Mouse (Mus musculus) intestine, embryonic 16.5 days (tissue): ENCODE data around the gene Nkap. TPM values are rescaled to one million over a fixed set of nuclear protein-coding genes. Genes with fewer than 3 reads are reported as not detected.
"Not testable (repeated sequence)": the region's sequence is repeated elsewhere in the genome, so short reads cannot be mapped to it uniquely, and the experiment has no call there.

Experiments used
- ATAC-seq: fragments of 200-750 bp; cut with Nextera tagmentation; 2 replicates; pipeline ENCODE4 v1.8.0; 2017; ENCODE audit warnings: moderate TSS enrichment, moderate library complexity
- H3K27ac ChIP-seq: fragments of 300-500 bp; sonication (generic); 2 replicates; pipeline ENCODE4 v1.5.1; 2014; ENCODE audit warnings: mild to moderate bottlenecking, low read length
- H3K27me3 ChIP-seq: fragments of 300-500 bp; sonication (generic); replicated peaks from 2 replicates; pipeline ENCODE4 v1.6.1; 2014; ENCODE audit warnings: low read length, control low read depth, mixed read lengths; ENCODE audit not compliant: control insufficient read depth, insufficient read depth
- H3K36me3 ChIP-seq: fragments of 300-500 bp; sonication (generic); 2 replicates; pipeline ENCODE4 v1.6.1; 2014; ENCODE audit warnings: low read length, control low read depth; ENCODE audit not compliant: control insufficient read depth, insufficient read depth
- H3K4me1 ChIP-seq: fragments of 300-500 bp; sonication (generic); 2 replicates; pipeline ENCODE4 v1.6.1; 2014; ENCODE audit warnings: low read length, control low read depth, mixed read lengths; ENCODE audit not compliant: control insufficient read depth, insufficient read depth
- H3K4me2 ChIP-seq: fragments of 300-500 bp; sonication (generic); 2 replicates; pipeline ENCODE4 v1.6.1; 2014; ENCODE audit warnings: low read depth, low read length, control low read depth
- H3K4me3 ChIP-seq: fragments of 300-500 bp; sonication (generic); 2 replicates; pipeline ENCODE4 v1.5.1; 2014; ENCODE audit warnings: mild to moderate bottlenecking, low read length
- H3K9ac ChIP-seq: fragments of 300-500 bp; sonication (generic); 2 replicates; pipeline ENCODE4 v1.6.1; 2014; ENCODE audit warnings: low read depth, low read length
- H3K9me3 ChIP-seq: fragments of 300-500 bp; sonication (generic); 2 replicates; pipeline ENCODE4 v1.6.1; 2016; ENCODE audit warnings: low read length, control low read depth; ENCODE audit not compliant: control insufficient read depth
- WGBS: fragments of 180-500 bp; shearing (Covaris S2); extraction: QIAGEN DNeasy Blood & Tissue Kit; methylation state at CpG from one replicate; pipeline ENCODE4 v1.1.7; 2014; 5-methylcytosine and 5-hydroxymethylcytosine counted together
- polyA plus RNA-seq: library from polyadenylated mRNA; unstranded; fragments of >200 nt; fragmentation: Nextera tagmentation; extraction: Ambion mirVana; gene quantifications from 2 replicates; pipeline ENCODE4 v1.2.1, GENCODE M21; 2015

Nkap gene
- polyA plus RNA-seq: 10.8 and 10.9 TPM in 2 replicates

DNA sequence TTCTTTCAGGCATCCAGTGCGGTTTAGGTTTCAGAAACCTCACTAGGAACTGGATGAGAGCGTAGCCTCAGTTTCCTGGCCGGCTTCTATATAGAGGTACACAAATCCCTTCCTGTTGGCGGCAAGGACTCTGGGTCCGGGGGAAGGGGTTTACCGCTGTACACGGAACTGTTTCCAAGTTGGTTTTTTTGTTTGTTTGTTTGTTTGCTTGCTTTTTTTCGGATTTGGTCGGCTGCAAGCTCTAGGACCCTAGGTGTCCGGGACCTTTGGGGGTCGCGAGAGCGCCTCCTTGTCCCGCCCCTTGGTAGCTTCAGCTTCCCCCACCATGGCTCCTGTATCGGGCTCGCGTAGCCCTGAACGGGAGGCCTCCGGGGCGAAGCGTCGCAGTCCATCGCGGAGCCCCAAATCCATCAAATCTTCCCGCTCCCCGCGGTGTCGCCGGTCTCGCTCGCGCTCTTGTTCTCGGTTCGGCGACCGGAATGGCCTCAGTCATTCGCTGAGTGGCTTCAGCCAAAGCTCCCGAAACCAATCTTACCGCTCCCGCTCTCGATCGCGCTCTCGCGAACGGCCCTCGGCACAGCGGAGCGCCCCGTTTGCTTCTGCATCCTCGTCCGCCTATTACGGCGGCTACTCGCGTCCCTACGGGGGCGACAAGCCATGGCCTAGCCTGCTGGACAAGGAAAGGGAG, at the start of gene Nkap:
TSS of gene Nkap (plus strand) at position 125 of the 688 bp plus-strand sequence.
- H3K27me3 ChIP-seq: no peaks in the 10 kb centered on the region
- H3K9ac ChIP-seq: peak within 1 kb of the TSS; percentile 82
- H3K9me3 ChIP-seq: no peaks in the 10 kb centered on the region
- H3K4me2 ChIP-seq: peak within 1 kb of the TSS; percentile 48
- peak within 1 kb of the TSS; percentile 65 for H3K4me3 ChIP-seq
- ATAC-seq: peak; percentile 88
- peak within 1 kb of the TSS; percentile 69 for H3K27ac ChIP-seq
- no peaks in the 10 kb centered on the region for H3K36me3 ChIP-seq
- WGBS: 16% methylated on average over 58 of the region's 58 CpGs
- no peaks in the 10 kb centered on the region for H3K4me1 ChIP-seq

DNA sequence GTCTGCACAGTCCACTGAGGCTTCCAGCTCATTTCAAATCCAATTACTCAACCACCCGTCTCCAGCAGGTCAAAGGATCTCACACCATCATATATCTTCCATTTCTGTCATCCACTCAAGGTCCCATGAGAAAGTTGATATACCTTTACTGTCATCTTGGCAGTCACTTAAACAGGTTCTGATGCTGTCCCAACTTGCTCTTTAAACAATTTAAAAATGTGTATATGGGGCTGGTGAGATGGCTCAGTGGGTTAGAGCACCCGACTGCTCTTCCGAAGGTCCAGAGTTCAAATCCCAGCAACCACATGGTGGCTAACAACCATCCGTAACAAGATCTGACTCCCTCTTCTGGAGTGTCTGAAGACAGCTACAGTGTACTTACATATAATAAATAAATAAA, 46.2 kb upstream of the Nkap start:
- not testable (repeated sequence) for H3K36me3 ChIP-seq, H3K9me3 ChIP-seq, H3K9ac ChIP-seq, H3K27me3 ChIP-seq, H3K4me2 ChIP-seq, H3K4me3 ChIP-seq, ATAC-seq, H3K27ac ChIP-seq, H3K4me1 ChIP-seq
- 64% methylated on average over 3 of the region's 4 CpGs for WGBS

DNA sequence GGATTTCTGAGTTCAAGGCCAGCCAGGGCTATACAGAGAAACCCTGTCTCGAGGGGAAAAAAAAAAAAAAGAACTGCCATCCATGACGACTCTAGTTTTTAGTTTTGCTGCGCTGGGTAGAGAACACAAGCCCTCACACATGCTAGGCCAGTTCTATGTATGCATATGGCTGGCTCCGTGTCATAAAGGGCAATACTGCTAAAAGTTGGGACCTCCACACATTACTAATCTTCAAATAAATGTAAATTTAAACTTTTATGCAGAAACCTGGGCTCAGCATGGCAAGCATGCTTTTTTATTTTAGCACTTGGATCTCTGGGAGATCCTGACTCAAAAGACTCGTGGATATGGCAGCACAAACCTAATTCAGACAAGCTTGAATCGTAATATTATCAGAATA, 45.4 kb upstream of the Nkap start:
- Histone ChIP-seq H3K4me3 (no peak overlapping the region), H3K9ac (no peak overlapping the region), H3K27me3 (no peaks in the 10 kb centered on the region), H3K9me3 (no peaks in the 10 kb centered on the region), H3K4me1 (no peaks in the 10 kb centered on the region), H3K36me3 (no peaks in the 10 kb centered on the region), H3K27ac (no peak overlapping the region), H3K4me2 (no peak overlapping the region)
- ATAC-seq: no peak
- 53% methylated on average over 6 of the region's 6 CpGs for WGBS

DNA sequence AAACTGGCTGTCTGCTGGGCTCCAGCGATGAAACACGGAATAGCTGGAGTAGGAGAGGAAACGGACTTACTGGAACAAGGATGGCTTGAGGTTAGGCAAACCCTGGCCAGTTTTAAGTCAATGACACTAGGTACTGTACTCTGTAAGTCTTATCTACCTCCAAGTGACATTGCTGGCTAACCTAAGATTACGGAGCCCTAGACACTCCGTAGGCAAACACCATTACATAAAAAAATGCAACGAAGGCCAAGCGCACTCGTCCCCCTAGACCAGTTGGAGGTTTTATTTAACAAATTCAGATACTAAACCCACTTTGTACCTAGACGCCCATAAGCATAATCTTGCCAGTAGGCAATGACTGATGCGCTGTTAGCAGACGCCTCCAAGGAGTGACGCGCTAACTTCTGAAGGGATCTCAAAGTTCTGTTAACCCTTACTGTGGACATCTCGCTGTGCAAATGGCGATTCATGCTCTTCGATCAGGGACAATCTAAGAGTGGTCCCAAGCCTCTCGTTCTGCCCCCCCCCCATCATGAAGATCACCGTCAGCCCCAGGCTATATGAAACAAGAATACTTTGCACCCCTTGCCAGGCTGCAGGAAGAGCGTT, 42.2 kb upstream of the Nkap start:
- 11% methylated on average over 19 of the region's 19 CpGs for WGBS
- no peaks in the 10 kb centered on the region for H3K9me3 ChIP-seq
- H3K4me2 ChIP-seq: peak overlapping the region; percentile 65
- H3K4me1 ChIP-seq: no peaks in the 10 kb centered on the region
- ATAC-seq: peak; percentile 40
- H3K27ac ChIP-seq: peak overlapping the region; percentile 91
- H3K9ac ChIP-seq: peak overlapping the region; percentile 74
- H3K36me3 ChIP-seq: no peaks in the 10 kb centered on the region
- H3K27me3 ChIP-seq: no peaks in the 10 kb centered on the region
- peak overlapping the region; percentile 56 for H3K4me3 ChIP-seq

DNA sequence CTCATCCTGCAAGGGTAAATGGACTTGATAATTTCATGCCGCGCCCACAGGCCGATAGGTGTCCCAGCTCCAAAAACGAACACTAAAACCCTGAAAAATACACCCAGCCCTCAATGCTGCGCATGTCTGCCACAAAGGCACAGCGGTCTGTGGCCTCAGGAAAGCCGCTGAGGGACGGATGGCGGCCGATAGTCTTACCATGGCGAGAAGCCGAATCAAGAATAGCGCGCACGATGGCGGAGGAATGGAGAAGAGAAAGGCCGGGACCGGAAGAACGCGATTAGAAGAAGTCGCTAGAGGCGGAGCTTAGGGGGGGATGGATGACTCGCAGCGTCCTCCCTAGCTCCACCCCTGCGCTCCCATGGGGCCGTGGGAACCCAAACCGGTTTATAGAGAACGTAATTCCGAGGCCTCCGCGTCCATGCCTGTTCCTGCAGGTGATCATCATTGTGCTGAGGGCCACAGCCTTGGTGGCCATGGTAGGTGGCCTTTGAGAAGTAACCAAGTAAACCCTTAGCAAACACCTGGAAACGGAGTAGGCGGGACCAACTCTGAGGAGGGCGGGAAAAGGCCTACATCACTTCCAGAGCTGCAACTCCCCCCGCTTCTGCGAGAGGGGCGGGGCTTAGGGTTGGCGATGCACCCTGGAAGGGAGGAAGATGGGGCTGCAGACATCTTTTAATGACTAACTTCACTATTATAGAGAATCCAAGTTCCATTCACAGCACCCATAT, 41.5 kb upstream of the Nkap start, which contains the start of gene Rpl39:
TSS of gene Rpl39 (minus strand) at position 476 of the 734 bp plus-strand sequence.
- peak; percentile 94 for ATAC-seq
- Histone ChIP-seq H3K4me1 (no peaks in the 10 kb centered on the region), H3K27ac (peak within 1 kb of the TSS; percentile 91), H3K4me3 (peak within 1 kb of the TSS; percentile 56), H3K36me3 (no peaks in the 10 kb centered on the region), H3K27me3 (no peaks in the 10 kb centered on the region), H3K9me3 (no peaks in the 10 kb centered on the region), H3K9ac (peak within 1 kb of the TSS; percentile 74), H3K4me2 (peak within 1 kb of the TSS; percentile 65)
- 9% methylated on average over 38 of the region's 38 CpGs for WGBS

DNA sequence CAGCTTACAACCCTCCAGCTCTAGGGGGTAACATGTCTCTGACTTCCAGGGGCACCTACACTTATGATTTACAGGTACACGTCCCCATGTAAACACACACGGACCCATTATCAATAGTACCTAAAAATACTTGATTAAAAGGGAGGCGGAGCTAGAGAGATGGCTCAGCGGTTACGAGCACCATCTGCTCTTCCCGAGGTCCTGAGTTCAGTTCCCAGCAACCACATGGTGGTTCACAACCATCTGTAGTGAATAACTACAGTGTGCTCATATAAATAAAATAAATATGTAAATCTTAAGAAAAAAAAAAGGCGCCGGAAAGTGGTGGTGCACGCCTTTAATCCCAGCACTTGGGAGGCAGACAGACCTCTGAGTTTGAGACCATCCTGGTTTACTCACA, 40.9 kb upstream of the Nkap start:
- Histone ChIP-seq H3K4me3 (peak overlapping the region; percentile 56), H3K4me1 (no peaks in the 10 kb centered on the region), H3K27me3 (no peaks in the 10 kb centered on the region), H3K27ac (peak overlapping the region; percentile 91), H3K9me3 (no peaks in the 10 kb centered on the region), H3K36me3 (no peaks in the 10 kb centered on the region), H3K4me2 (peak overlapping the region; percentile 35), H3K9ac (peak overlapping the region; percentile 60)
- 19% methylated on average over 9 of the region's 9 CpGs for WGBS
- ATAC-seq: no peak; the same call in 1 of the 2 replicates

DNA sequence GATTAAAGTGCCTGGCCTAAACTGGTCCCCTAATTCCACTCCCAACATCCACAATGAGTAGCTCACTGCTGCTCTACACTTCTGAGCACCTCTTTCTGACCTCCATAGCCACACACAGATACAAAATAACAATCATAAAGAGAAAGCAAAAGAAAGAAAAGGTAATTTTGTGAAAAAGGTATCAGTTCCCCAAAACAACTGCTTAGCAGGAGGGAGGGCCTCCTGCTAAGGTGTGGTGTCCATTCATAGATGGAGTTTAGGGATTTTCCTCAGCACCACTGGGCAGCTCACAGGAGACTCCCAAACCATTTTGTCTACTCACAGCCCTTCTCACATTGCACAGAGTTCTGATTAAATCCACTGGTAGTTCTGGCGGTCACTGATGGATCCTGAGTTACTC, 37.8 kb upstream of the Nkap start:
- Histone ChIP-seq H3K4me3 (no peak overlapping the region), H3K27me3 (no peaks in the 10 kb centered on the region), H3K36me3 (no peaks in the 10 kb centered on the region), H3K9ac (no peak overlapping the region), H3K27ac (no peak overlapping the region), H3K4me1 (no peaks in the 10 kb centered on the region), H3K9me3 (no peaks in the 10 kb centered on the region), H3K4me2 (no peak overlapping the region)
- 90% methylated on average over 1 of the region's 1 CpGs for WGBS
- no peak for ATAC-seq

DNA sequence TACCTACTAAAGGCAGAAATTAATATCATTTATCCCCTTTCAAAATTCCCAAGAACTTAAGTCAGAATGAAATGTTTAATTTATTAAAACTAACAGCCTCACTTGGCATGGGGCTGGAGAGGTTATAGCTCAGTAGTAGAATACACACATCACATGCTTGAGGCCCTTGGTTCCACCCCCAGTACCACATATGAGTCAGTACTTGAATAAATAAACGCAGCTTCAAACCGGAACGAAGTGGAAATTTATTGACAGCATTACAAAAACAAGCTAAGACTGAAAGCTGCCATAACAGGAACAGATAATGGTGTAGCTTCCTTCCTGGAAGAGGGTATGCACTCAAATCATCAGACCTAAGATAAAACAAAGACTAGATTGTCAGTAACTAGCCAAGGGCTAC, 35.1 kb upstream of the Nkap start:
- Histone ChIP-seq H3K4me1 (no peaks in the 10 kb centered on the region), H3K9me3 (no peaks in the 10 kb centered on the region), H3K27me3 (no peaks in the 10 kb centered on the region), H3K9ac (no peak overlapping the region), H3K36me3 (no peaks in the 10 kb centered on the region), H3K27ac (no peak overlapping the region), H3K4me3 (no peak overlapping the region), H3K4me2 (no peak overlapping the region)
- WGBS: 66% methylated on average over 3 of the region's 3 CpGs
- ATAC-seq: no peak

DNA sequence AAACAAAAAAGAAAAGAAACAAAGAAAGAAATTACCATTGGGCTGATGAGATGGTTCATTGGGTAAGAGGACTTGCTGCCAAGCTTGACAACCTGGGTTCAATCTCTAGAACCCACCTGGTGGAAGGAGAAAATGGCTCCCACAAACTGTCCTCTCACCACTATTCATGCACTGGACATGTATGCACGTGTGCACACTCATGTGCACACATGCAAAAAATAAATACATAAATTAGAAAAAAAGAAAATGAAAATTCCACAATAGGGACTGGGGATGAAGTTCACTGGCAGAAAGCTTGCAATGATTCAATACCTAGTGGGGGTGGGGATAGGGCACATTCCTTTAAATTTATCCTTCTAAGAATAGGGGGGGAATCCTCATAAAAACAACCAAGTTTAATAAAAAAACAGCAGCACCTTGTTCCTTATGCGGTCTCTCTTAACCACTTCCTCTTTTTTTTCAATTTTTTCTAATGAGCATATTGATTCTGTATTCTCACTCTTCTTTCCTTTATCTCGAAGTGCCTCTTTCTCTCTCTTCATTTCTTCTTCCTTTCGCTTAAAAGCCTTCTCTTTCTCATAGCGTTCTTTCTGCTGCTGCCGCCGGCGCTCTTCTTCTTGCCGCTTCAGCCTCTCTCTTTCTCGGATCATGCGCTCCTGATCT, 31.4 kb upstream of the Nkap start:
- Histone ChIP-seq H3K4me1 (no peaks in the 10 kb centered on the region), H3K4me3 (no peak overlapping the region), H3K9ac (no peak overlapping the region), H3K9me3 (no peaks in the 10 kb centered on the region), H3K36me3 (no peaks in the 10 kb centered on the region), H3K27me3 (no peaks in the 10 kb centered on the region), H3K4me2 (no peak overlapping the region), H3K27ac (no peak overlapping the region)
- WGBS: 91% methylated on average over 11 of the region's 11 CpGs
- no peak for ATAC-seq
